Mouse (Mus musculus): ENCODE measurements around the gene Olfr715. TPM values are rescaled to one million over a fixed set of nuclear protein-coding genes. Genes with fewer than 3 reads are reported as not detected.
"Not testable (repeated sequence)": the region's sequence is repeated elsewhere in the genome, so short reads cannot be mapped to it uniquely, and the experiment has no call there.

The Olfr715 gene
- 0.10 TPM in 1 of 2 replicates, not detected in the other for polyA plus RNA-seq (2014; fragmentation: Nextera tagmentation; extraction: Ambion mirVana)

- not testable (repeated sequence) for H3K9ac ChIP-seq (ENCODE audit: low read depth, low read length); H3K9me3 ChIP-seq (ENCODE audit: control insufficient read depth, low read length); H3K36me3 ChIP-seq (ENCODE audit: control insufficient read depth, insufficient read depth, low read length); H3K4me2 ChIP-seq (ENCODE audit: low read depth, low read length); H3K4me1 ChIP-seq (ENCODE audit: control insufficient read depth, insufficient read depth, low read length); H3K27me3 ChIP-seq (replicated peaks; ENCODE audit: control insufficient read depth, insufficient read depth, low read length); DNase-seq (ENCODE audit: low spot score); H3K27ac ChIP-seq (replicated peaks; ENCODE audit: low read depth, low read length); ATAC-seq (ENCODE audit: low read depth); H3K4me3 ChIP-seq (ENCODE audit: low read depth, low read length)
- WGBS: 90% methylated on average over 2 of the region's 3 CpGs
Measured at GRCm38 (mm10) chr7:107130983-107131382, at the start of gene Olfr715. Gene Olfr715, minus strand, starts transcription at chr7:107131083.

- Histone ChIP-seq H3K4me1 (ENCODE audit: control insufficient read depth, insufficient read depth, low read length) (no peaks in the 10 kb centered on the region), H3K9me3 (ENCODE audit: control insufficient read depth, low read length) (no peaks in the 10 kb centered on the region), H3K27me3 (replicated peaks; ENCODE audit: control insufficient read depth, insufficient read depth, low read length) (no peaks in the 10 kb centered on the region), H3K4me3 (ENCODE audit: low read depth, low read length) (no peak overlapping the region), H3K4me2 (ENCODE audit: low read depth, low read length) (no peak overlapping the region), H3K36me3 (ENCODE audit: control insufficient read depth, insufficient read depth, low read length) (no peaks in the 10 kb centered on the region), H3K9ac (ENCODE audit: low read depth, low read length) (no peak overlapping the region), H3K27ac (replicated peaks; ENCODE audit: low read depth, low read length) (no peak overlapping the region)
- DNase-seq (ENCODE audit: low spot score): no peak
- no peak for ATAC-seq (ENCODE audit: low read depth)
- WGBS: 41% methylated on average over 2 of the region's 2 CpGs
Measured at GRCm38 (mm10) chr7:107180406-107180805, 49.5 kb upstream of the Olfr715 start.

- H3K4me3 ChIP-seq (ENCODE audit: low read depth, low read length): no peak within 1 kb of the TSS
- no peaks in the 10 kb centered on the region for H3K9me3 ChIP-seq (ENCODE audit: control insufficient read depth, low read length)
- no peak within 1 kb of the TSS for H3K27ac ChIP-seq (replicated peaks; ENCODE audit: low read depth, low read length)
- no peak within 1 kb of the TSS for H3K9ac ChIP-seq (ENCODE audit: low read depth, low read length)
- DNase-seq (ENCODE audit: low spot score) (no peak), ATAC-seq (ENCODE audit: low read depth) (no peak)
- no peaks in the 10 kb centered on the region for H3K4me1 ChIP-seq (ENCODE audit: control insufficient read depth, insufficient read depth, low read length)
- no peaks in the 10 kb centered on the region for H3K36me3 ChIP-seq (ENCODE audit: control insufficient read depth, insufficient read depth, low read length)
- no peaks in the 10 kb centered on the region for H3K27me3 ChIP-seq (replicated peaks; ENCODE audit: control insufficient read depth, insufficient read depth, low read length)
- WGBS: 79% methylated on average over 10 of the region's 10 CpGs
- no peak within 1 kb of the TSS for H3K4me2 ChIP-seq (ENCODE audit: low read depth, low read length)
Measured at GRCm38 (mm10) chr7:107166690-107167089, 35.8 kb upstream of the Olfr715 start, which contains the start of gene Nlrp14. Gene Nlrp14, plus strand, starts transcription at chr7:107166990.

- ATAC-seq (ENCODE audit: low read depth); H3K9ac ChIP-seq (ENCODE audit: low read depth, low read length); DNase-seq (ENCODE audit: low spot score); H3K9me3 ChIP-seq (ENCODE audit: control insufficient read depth, low read length); H3K36me3 ChIP-seq (ENCODE audit: control insufficient read depth, insufficient read depth, low read length); H3K27me3 ChIP-seq (replicated peaks; ENCODE audit: control insufficient read depth, insufficient read depth, low read length); H3K27ac ChIP-seq (replicated peaks; ENCODE audit: low read depth, low read length); H3K4me2 ChIP-seq (ENCODE audit: low read depth, low read length); H3K4me3 ChIP-seq (ENCODE audit: low read depth, low read length); H3K4me1 ChIP-seq (ENCODE audit: control insufficient read depth, insufficient read depth, low read length): not testable (repeated sequence)
- WGBS: 62% methylated on average over 2 of the region's 2 CpGs
Measured at GRCm38 (mm10) chr7:107138027-107138426, 7.1 kb upstream of the Olfr715 start, which contains the start of gene Olfr716. Gene Olfr716, plus strand, starts transcription at chr7:107138327.

- ATAC-seq (ENCODE audit: low read depth); H3K27ac ChIP-seq (replicated peaks; ENCODE audit: low read depth, low read length); H3K4me3 ChIP-seq (ENCODE audit: low read depth, low read length); H3K36me3 ChIP-seq (ENCODE audit: control insufficient read depth, insufficient read depth, low read length); H3K27me3 ChIP-seq (replicated peaks; ENCODE audit: control insufficient read depth, insufficient read depth, low read length); H3K4me2 ChIP-seq (ENCODE audit: low read depth, low read length); DNase-seq (ENCODE audit: low spot score); H3K9ac ChIP-seq (ENCODE audit: low read depth, low read length); H3K4me1 ChIP-seq (ENCODE audit: control insufficient read depth, insufficient read depth, low read length); H3K9me3 ChIP-seq (ENCODE audit: control insufficient read depth, low read length): not testable (repeated sequence)
- 80% methylated on average over 1 of the region's 2 CpGs for WGBS
Measured at GRCm38 (mm10) chr7:107110269-107110668, 20.6 kb downstream of the Olfr715 start, which contains the start of gene Olfr715b. Gene Olfr715b, minus strand, starts transcription at chr7:107110369.

- no peak for DNase-seq (ENCODE audit: low spot score)
- no peaks in the 10 kb centered on the region for H3K4me1 ChIP-seq (ENCODE audit: control insufficient read depth, insufficient read depth, low read length)
- H3K9ac ChIP-seq (ENCODE audit: low read depth, low read length): no peak within 1 kb of the TSS
- ATAC-seq (ENCODE audit: low read depth): no peak
- no peak within 1 kb of the TSS for H3K4me3 ChIP-seq (ENCODE audit: low read depth, low read length)
- H3K4me2 ChIP-seq (ENCODE audit: low read depth, low read length): no peak within 1 kb of the TSS
- WGBS: 31% methylated on average over 1 of the region's 1 CpGs
- no peaks in the 10 kb centered on the region for H3K36me3 ChIP-seq (ENCODE audit: control insufficient read depth, insufficient read depth, low read length)
- no peaks in the 10 kb centered on the region for H3K27me3 ChIP-seq (replicated peaks; ENCODE audit: control insufficient read depth, insufficient read depth, low read length)
- no peak within 1 kb of the TSS for H3K27ac ChIP-seq (replicated peaks; ENCODE audit: low read depth, low read length)
- H3K9me3 ChIP-seq (ENCODE audit: control insufficient read depth, low read length): no peaks in the 10 kb centered on the region
Measured at GRCm38 (mm10) chr7:107092920-107093319, 38.0 kb downstream of the Olfr715 start, which contains the start of gene Olfr17. Gene Olfr17, plus strand, starts transcription at chr7:107093220.

Other genes starting within 250 kb of the Olfr715 start
- not detected in 2 replicates for gene Olfr706, start 242.9 kb downstream of the Olfr715 start, polyA plus RNA-seq (2014; fragmentation: Nextera tagmentation; extraction: Ambion mirVana)
- gene Olfr707, start 229.8 kb downstream of the Olfr715 start, polyA plus RNA-seq (2014; fragmentation: Nextera tagmentation; extraction: Ambion mirVana): 0.10 TPM in 1 of 2 replicates, not detected in the other
- gene Olfr1532-ps1, start 223.1 kb downstream of the Olfr715 start, polyA plus RNA-seq (2014; fragmentation: Nextera tagmentation; extraction: Ambion mirVana): not detected in 2 replicates
- not detected in 2 replicates for gene Olfr709-ps1, start 198.9 kb downstream of the Olfr715 start, polyA plus RNA-seq (2014; fragmentation: Nextera tagmentation; extraction: Ambion mirVana)
- not detected in 2 replicates for gene Olfr710, start 182.8 kb downstream of the Olfr715 start, polyA plus RNA-seq (2014; fragmentation: Nextera tagmentation; extraction: Ambion mirVana)
- 0.04 TPM in 1 of 2 replicates, not detected in the other for gene Olfr6, start 167.1 kb downstream of the Olfr715 start, polyA plus RNA-seq (2014; fragmentation: Nextera tagmentation; extraction: Ambion mirVana)
- gene Olfr711, start 155.6 kb downstream of the Olfr715 start, polyA plus RNA-seq (2014; fragmentation: Nextera tagmentation; extraction: Ambion mirVana): not detected in 2 replicates
- gene Olfr2, start 125.0 kb downstream of the Olfr715 start, polyA plus RNA-seq (2014; fragmentation: Nextera tagmentation; extraction: Ambion mirVana): not detected in 2 replicates
- gene Olfr713, start 99.9 kb downstream of the Olfr715 start, polyA plus RNA-seq (2014; fragmentation: Nextera tagmentation; extraction: Ambion mirVana): not detected in 2 replicates
- gene Olfr714, start 60.1 kb downstream of the Olfr715 start, polyA plus RNA-seq (2014; fragmentation: Nextera tagmentation; extraction: Ambion mirVana): not detected in 2 replicates
- gene Olfr17, start 37.9 kb downstream of the Olfr715 start, polyA plus RNA-seq (2014; fragmentation: Nextera tagmentation; extraction: Ambion mirVana): 0.18 TPM in 1 of 2 replicates, not detected in the other
- gene Olfr715b, start 20.7 kb downstream of the Olfr715 start, polyA plus RNA-seq (2014; fragmentation: Nextera tagmentation; extraction: Ambion mirVana): not detected in 2 replicates
- gene Olfr716, start 7.2 kb upstream of the Olfr715 start, polyA plus RNA-seq (2014; fragmentation: Nextera tagmentation; extraction: Ambion mirVana): 0.12 TPM in 1 of 2 replicates, not detected in the other
- gene Nlrp14, start 35.9 kb upstream of the Olfr715 start, polyA plus RNA-seq (2014; fragmentation: Nextera tagmentation; extraction: Ambion mirVana): not detected in 2 replicates
- not detected in 2 replicates for gene Rbmxl2, start 78.4 kb upstream of the Olfr715 start, polyA plus RNA-seq (2014; fragmentation: Nextera tagmentation; extraction: Ambion mirVana)
- gene Syt9, start 239.6 kb upstream of the Olfr715 start, polyA plus RNA-seq (2014; fragmentation: Nextera tagmentation; extraction: Ambion mirVana): 4.8 and 6.4 TPM in 2 replicates